Mouse (Mus musculus) spleen, embryonic (tissue): ENCODE results near the gene Prmt6.

Experiments
- CTCF ChIA-PET: fragments of 350-600 bp; sonication (Branson Sonifier 250); formaldehyde crosslinking; loops from one replicate; lab custom pipeline; 2022; lab: Charles Lee

Gene Prmt6

GRCm38 (mm10) chr3:110250839-110251700, at the start of gene Prmt6:
Prmt6 (minus strand) TSS chr3:110250998.
- CTCF ChIA-PET, result no interaction called here

- CTCF ChIA-PET, result no interaction called here
These were observed 39.8 kb upstream of the Prmt6 start for GRCm38 (mm10) chr3:110290485-110291045.

GRCm38 (mm10) chr3:110282651-110283050, 31.9 kb upstream of the Prmt6 start:
- CTCF ChIA-PET, result no interaction called here

- CTCF ChIA-PET, result no interaction called here
These were observed 17.0 kb upstream of the Prmt6 start for GRCm38 (mm10) chr3:110267790-110268189.

GRCm38 (mm10) chr3:110253105-110253504, 2.3 kb upstream of the Prmt6 start:
- CTCF ChIA-PET, result no interaction called here

GRCm38 (mm10) chr3:110249891-110250838, 633 bp downstream of the Prmt6 start:
- CTCF ChIA-PET, result no interaction called here

GRCm38 (mm10) chr3:110236819-110237463, 13.9 kb downstream of the Prmt6 start:
- CTCF ChIA-PET, result no interaction called here
